Mouse (Mus musculus): Measurements from ENCODE around the gene Tor3a. TPM values are rescaled to one million over a fixed set of nuclear protein-coding genes. Genes with fewer than 3 reads are reported as not detected.

Tor3a gene
- polyA plus RNA-seq (2017; shearing (Covaris generic)): 56.8 TPM

DNA sequence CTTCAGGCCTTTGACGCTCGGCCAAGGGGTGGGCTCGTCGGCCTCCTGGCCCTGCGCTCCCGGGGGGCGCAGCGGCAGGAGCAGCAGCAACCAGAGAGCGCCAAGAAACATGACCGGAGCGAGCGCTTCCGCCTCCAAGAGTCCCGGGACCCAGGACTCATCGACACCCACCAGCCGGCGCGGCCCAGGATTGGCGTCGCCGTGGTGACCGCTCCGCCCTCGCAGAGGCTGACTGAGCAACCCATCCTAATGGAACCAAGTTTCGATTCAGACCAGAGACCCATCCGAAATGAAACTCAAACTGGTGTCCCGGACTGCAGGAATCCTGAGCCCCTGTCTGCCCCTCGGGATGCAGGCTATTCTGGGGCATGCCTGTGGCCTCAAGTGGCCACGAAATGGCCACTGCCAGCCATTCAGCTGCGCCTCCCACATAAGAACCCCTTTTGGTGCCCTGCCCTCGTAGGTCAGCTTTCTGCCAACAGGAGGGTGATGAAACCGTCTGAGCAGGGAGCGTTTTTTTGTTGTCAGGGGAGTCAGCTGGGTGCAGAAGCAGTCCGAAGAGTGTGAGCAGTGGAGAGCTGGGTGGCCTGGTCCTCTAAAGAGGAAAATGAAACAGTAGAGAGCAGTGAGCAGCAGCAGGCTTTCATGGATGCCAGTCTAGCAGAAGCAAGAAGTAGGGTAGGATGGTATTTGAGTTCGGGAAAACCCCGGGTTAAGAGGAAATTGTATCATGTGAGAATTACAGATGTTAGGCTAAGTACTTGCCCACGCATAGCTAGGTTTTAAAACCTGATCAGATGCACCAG, at the start of gene Tor3a:
TSS of gene Tor3a (minus strand) at position 162 of the 806 bp plus-strand sequence.

GRCm38 (mm10) chr1:156718950-156719805, 45.0 kb upstream of the Tor3a start, which contains the start of gene Fam20b:
Gene Fam20b, minus strand, starts transcription at chr1:156719086.

Other genes starting within 250 kb of the Tor3a start
- gene Soat1, start 200.0 kb downstream of the Tor3a start, polyA plus RNA-seq (2017; shearing (Covaris generic)): 44.0 TPM
- 1.2 TPM for gene Gm10031, start 150.3 kb downstream of the Tor3a start, polyA plus RNA-seq (2017; shearing (Covaris generic))
- gene Abl2, start 115.6 kb downstream of the Tor3a start, polyA plus RNA-seq (2017; shearing (Covaris generic)): 2.8 TPM
- 14.2 TPM for gene Fam20b, start 44.7 kb upstream of the Tor3a start, polyA plus RNA-seq (2017; shearing (Covaris generic))
- gene Angptl1, start 164.2 kb upstream of the Tor3a start, polyA plus RNA-seq (2017; shearing (Covaris generic)): 0.42 TPM

All from CD4-positive, CD25-positive, alpha-beta regulatory T cell, adult 9 weeks (primary cell).